Mouse (Mus musculus) bone marrow, adult 2 months (tissue): ENCODE measurements around the gene 5730522E02Rik.

Source experiments
- CTCF ChIP-seq: fragments of 200-500 bp; IDR thresholded peaks from 2 replicates; pipeline ENCODE4 v1.5.1; 2011; ENCODE audit warnings: low read length, control low read depth; ENCODE audit not compliant: control insufficient read depth, insufficient read depth
- POLR2A ChIP-seq: fragments of 200-500 bp; IDR thresholded peaks from 2 replicates; pipeline ENCODE4 v1.6.1; 2011; ENCODE audit warnings: low read depth, mild to moderate bottlenecking, control low read depth, low read length, borderline replicate concordance; ENCODE audit not compliant: control insufficient read depth

- TF ChIP-seq POLR2A (no peak), CTCF (no peak)
Observed at GRCm38 (mm10) chr11:26076335-26076734, 134.2 kb downstream of the 5730522E02Rik start.
